Mouse (Mus musculus): ENCODE data around the gene Gm20388. TPM values are rescaled to one million over a fixed set of nuclear protein-coding genes. Genes with fewer than 3 reads are reported as not detected.
"Not testable (repeated sequence)": the region's sequence is repeated elsewhere in the genome, so short reads cannot be mapped to it uniquely, and the experiment has no call there.

The Gm20388 gene
- polyA plus RNA-seq, 1 experiment from 2014 or later = not detected

DNA sequence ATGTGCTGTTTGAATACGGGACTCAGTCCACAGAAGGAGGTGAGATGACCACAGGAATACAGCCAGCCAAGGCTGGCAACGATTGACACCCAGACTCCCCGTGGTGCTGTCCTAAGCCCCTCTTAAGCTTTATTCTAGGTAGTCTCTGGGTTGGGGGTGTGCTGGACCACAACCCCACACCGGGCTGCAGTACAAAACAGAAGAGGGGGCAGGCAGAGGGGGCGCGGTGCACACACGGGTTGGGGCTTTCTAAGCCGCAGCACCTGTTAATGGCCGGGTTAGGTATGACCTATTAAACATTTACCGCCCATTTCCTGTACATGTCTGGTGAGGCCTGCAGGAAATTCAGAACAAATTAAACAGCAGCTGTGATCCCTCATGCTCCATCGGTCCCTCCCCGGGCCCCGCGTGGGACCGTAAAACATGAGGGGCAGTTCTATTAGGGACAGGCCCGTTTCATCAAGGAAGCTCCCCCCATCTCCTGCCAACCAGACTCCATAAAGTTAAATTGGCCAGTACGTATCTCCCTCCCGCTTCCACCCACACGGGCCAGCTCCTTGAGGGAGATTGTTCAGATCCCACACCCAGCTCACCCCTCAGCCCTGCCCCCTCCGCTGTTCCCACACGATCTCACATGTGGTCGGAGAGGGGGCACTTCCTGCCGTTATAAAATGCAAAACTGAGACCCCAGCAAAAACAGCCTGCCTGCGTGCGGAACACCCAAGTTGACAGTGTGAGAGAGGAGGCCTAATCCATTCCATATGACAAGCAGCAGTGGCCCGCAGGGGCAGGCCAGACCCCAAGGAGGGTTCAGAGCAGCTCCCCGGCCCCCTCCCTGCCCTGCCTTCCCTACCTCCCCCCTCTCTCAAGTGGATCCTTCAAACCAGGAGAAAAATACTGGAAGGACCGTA lies 1390.1 kb downstream of the Gm20388 start:
- WGBS = 8% methylated on average over 28 of the region's 28 CpGs

DNA sequence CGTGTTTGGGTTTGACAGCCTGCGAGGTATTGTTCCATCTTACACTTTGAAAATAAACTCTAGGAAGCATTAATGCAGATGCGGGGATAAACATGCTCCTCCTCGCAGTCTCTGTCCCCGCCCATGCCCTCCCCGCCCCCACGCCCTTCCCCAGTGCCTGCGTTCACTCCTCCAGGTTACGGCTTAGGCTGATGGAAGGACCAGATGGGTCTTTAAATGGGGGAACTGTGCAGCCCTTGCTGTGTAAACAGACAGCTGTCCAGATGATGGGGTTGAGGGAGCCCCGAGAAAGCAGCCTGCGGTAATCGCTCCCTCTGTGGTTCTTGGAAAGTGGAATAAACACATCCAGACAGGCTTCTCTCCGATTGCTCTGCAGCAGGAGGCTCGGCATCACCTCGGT lies 1390.8 kb downstream of the Gm20388 start:
- 0 out of 2 replicates have a peak, but pooled peaks cover 18% of the 10 kb centered on the region for H3K27me3 ChIP-seq
- H3K36me3 ChIP-seq = no peaks in the 10 kb centered on the region
- WGBS = 2% methylated on average over 15 of the region's 15 CpGs
- peak overlapping the region; percentile 7; the same call in 1 of the 2 replicates for H3K4me3 ChIP-seq
- no peaks in the 10 kb centered on the region for H3K9me3 ChIP-seq
- H3K9ac ChIP-seq = peak overlapping the region; percentile 4; the same call in 1 of the 2 replicates
- H3K27ac ChIP-seq = peak overlapping the region; percentile 92
- ATAC-seq (ENCODE audit: insufficient number of reproducible peaks, insufficient read depth, low FRiP score, low TSS enrichment) = peak; percentile 18; the same call in 1 of the 2 replicates
- peaks cover 57% of the 10 kb centered on the region for H3K4me1 ChIP-seq
- peak overlapping the region; percentile 46 for H3K4me2 ChIP-seq (replicated peaks)

More for the DNA sequence above, 1390.1 kb downstream of the Gm20388 start:
- Histone ChIP-seq H3K36me3 (no peaks in the 10 kb centered on the region), H3K27me3 (peaks cover 23% of the 10 kb centered on the region; the same call in 1 of the 2 replicates), H3K9me3 (no peaks in the 10 kb centered on the region), H3K4me2 (replicated peaks) (peak overlapping the region; percentile 46), H3K9ac (peak overlapping the region; percentile 33; the same call in 1 of the 2 replicates), H3K27ac (peak overlapping the region; percentile 92), H3K4me1 (peaks cover 60% of the 10 kb centered on the region), H3K4me3 (0 out of 2 replicates have a peak overlapping the region, but pooled peaks have one; percentile 7)
- ATAC-seq (ENCODE audit: insufficient number of reproducible peaks, insufficient read depth, low FRiP score, low TSS enrichment) = peak; percentile 78

DNA sequence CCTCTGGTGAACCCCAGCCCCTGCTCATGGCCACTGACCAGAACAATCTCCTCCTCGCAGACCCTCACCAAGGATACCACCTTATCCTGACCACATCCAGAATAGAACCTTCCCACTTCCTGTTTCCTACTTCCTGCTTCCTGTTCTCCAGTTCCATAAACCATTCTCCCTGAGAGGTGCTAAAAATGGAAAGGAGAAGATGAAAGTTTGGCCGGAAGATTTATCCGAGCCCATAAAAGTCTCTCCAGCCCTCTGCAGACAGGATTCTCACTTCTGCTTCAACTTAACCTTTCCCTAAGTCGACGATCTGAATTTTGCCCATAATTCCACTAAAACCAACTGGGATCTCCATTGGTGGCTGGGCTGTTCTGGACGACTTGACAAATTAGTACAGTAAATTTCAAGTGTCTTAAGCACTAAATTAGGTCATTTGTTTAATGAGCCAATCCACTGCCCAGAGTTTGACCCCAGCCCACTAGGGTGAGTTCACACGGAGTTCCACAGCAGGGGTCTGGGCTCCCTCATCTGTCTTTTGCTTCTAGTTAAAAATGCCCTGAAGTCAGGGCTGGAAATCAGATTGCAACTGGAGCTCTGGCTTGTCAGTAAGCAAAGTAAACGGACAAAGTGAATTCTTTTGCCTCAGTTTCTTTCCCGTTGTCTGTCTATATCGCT lies 1391.5 kb downstream of the Gm20388 start:
- no peak for ATAC-seq (ENCODE audit: insufficient number of reproducible peaks, insufficient read depth, low FRiP score, low TSS enrichment)
- H3K9ac ChIP-seq = 0 out of 2 replicates have a peak overlapping the region, but pooled peaks have one; percentile 4
- no peaks in the 10 kb centered on the region for H3K9me3 ChIP-seq
- peaks cover 57% of the 10 kb centered on the region for H3K4me1 ChIP-seq
- WGBS = 46% methylated on average over 10 of the region's 10 CpGs
- H3K27me3 ChIP-seq = 0 out of 2 replicates have a peak, but pooled peaks cover 18% of the 10 kb centered on the region
- H3K4me3 ChIP-seq = 0 out of 2 replicates have a peak overlapping the region, but pooled peaks have one; percentile 7
- no peaks in the 10 kb centered on the region for H3K36me3 ChIP-seq
- peak overlapping the region; percentile 92 for H3K27ac ChIP-seq
- H3K4me2 ChIP-seq (replicated peaks) = peak overlapping the region; percentile 46

GRCm38 (mm10) chr8:121307723-121308122 lies 1397.1 kb downstream of the Gm20388 start:
- peaks cover 35% of the 10 kb centered on the region for H3K4me1 ChIP-seq
- H3K27ac ChIP-seq = no peak overlapping the region
- H3K4me2 ChIP-seq (replicated peaks) = no peak overlapping the region
- no peaks in the 10 kb centered on the region for H3K36me3 ChIP-seq
- 0 out of 2 replicates have a peak, but pooled peaks cover 8% of the 10 kb centered on the region for H3K27me3 ChIP-seq
- no peaks in the 10 kb centered on the region for H3K9me3 ChIP-seq
- no peak for ATAC-seq (ENCODE audit: insufficient number of reproducible peaks, insufficient read depth, low FRiP score, low TSS enrichment)
- H3K4me3 ChIP-seq = no peak overlapping the region
- 95% methylated on average over 7 of the region's 7 CpGs for WGBS
- H3K9ac ChIP-seq = no peak overlapping the region

DNA sequence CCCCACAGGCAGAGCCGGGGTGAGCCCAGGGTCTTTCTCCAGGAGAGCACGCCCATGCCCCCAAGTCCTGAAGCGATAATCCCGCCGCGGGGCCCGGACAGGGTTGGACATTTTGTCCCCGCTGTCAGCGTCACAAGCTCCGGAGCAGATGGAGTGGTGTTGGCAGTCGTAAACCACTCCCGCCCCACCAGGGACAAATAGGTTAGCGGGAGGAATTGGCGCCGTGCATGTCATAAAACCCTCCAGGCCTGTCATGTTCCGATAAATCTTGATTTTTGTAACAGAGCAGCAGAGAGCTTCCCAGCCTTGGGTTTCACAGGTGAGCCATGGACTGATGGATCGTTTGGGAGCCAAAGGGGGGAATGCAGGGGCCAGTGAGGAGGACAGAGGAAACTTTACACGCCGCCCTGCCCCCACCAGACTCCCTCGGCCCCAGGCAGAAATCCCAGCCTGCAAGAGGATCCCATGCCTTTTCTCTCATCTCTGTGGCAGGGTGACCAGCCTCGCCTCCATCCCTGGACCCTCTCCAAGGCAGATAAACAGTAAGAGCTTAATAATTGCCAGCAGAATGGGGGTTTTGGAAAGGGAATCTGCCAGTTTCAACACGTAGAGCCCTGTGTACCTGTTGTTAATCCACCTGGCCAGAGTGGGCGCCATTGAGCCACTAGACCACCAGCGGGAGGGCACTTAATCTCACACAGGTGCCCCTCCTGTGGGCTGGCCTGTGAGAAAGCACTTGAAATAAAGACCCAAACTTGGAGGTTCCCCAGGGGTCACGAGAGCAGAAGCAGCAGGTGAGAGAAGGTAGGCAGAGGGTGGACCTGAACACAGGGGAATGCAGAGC lies 1400.6 kb downstream of the Gm20388 start:
- Histone ChIP-seq H3K27ac (peak overlapping the region; percentile 26), H3K4me2 (replicated peaks) (peak overlapping the region; percentile 19), H3K27me3 (0 out of 2 replicates have a peak, but pooled peaks cover 3% of the 10 kb centered on the region), H3K9me3 (no peaks in the 10 kb centered on the region), H3K4me1 (peaks cover 22% of the 10 kb centered on the region), H3K36me3 (no peaks in the 10 kb centered on the region), H3K4me3 (no peak overlapping the region), H3K9ac (no peak overlapping the region)
- ATAC-seq (ENCODE audit: insufficient number of reproducible peaks, insufficient read depth, low FRiP score, low TSS enrichment) = no peak
- WGBS = 20% methylated on average over 25 of the region's 25 CpGs

- H3K36me3 ChIP-seq = no peaks in the 10 kb centered on the region
- 58% methylated on average over 6 of the region's 6 CpGs for WGBS
- 0 out of 2 replicates have a peak, but pooled peaks cover 3% of the 10 kb centered on the region for H3K27me3 ChIP-seq
- H3K27ac ChIP-seq = no peak overlapping the region
- no peak overlapping the region for H3K4me3 ChIP-seq
- H3K9ac ChIP-seq = no peak overlapping the region
- peaks cover 11% of the 10 kb centered on the region for H3K4me1 ChIP-seq
- H3K9me3 ChIP-seq = no peaks in the 10 kb centered on the region
- no peak overlapping the region for H3K4me2 ChIP-seq (replicated peaks)
- ATAC-seq (ENCODE audit: insufficient number of reproducible peaks, insufficient read depth, low FRiP score, low TSS enrichment) = no peak
Measured at GRCm38 (mm10) chr8:121313458-121313857, 1402.8 kb downstream of the Gm20388 start.

DNA sequence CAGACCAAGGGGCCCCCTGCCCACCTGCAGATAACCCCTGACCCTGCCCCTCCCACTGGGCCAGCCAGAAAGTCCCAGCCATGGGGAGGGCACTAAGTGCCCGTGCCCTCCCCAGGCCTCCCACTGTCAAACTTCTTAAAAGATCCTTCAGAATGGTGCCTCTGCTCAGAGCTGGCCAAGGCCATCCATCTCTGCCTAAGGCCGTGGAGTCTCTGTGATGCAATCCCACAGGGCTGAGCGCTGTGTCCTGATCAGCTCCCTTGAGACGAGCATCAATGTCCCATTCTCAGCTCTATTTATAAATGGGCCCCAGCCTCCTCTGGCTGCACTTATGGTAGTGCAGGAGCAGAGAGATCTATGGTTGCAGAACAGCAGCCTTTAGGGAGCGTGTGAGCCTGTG lies 1403.4 kb downstream of the Gm20388 start:
- no peak overlapping the region for H3K9ac ChIP-seq
- ATAC-seq (ENCODE audit: insufficient number of reproducible peaks, insufficient read depth, low FRiP score, low TSS enrichment) = no peak
- 72% methylated on average over 5 of the region's 5 CpGs for WGBS
- no peak overlapping the region for H3K27ac ChIP-seq
- peaks cover 11% of the 10 kb centered on the region for H3K4me1 ChIP-seq
- no peak overlapping the region for H3K4me3 ChIP-seq
- H3K4me2 ChIP-seq (replicated peaks) = no peak overlapping the region
- no peaks in the 10 kb centered on the region for H3K9me3 ChIP-seq
- 0 out of 2 replicates have a peak, but pooled peaks cover 3% of the 10 kb centered on the region for H3K27me3 ChIP-seq
- H3K36me3 ChIP-seq = no peaks in the 10 kb centered on the region

- 0 out of 2 replicates have a peak, but pooled peaks cover 3% of the 10 kb centered on the region for H3K27me3 ChIP-seq
- H3K4me2 ChIP-seq (replicated peaks) = no peak overlapping the region
- WGBS = 39% methylated on average over 3 of the region's 3 CpGs
- no peaks in the 10 kb centered on the region for H3K36me3 ChIP-seq
- no peak overlapping the region for H3K9ac ChIP-seq
- no peak overlapping the region for H3K4me3 ChIP-seq
- no peak for ATAC-seq (ENCODE audit: insufficient number of reproducible peaks, insufficient read depth, low FRiP score, low TSS enrichment)
- H3K27ac ChIP-seq = no peak overlapping the region; the same call in 1 of the 2 replicates
- H3K4me1 ChIP-seq = peaks cover 9% of the 10 kb centered on the region
- H3K9me3 ChIP-seq = no peaks in the 10 kb centered on the region
Measured at GRCm38 (mm10) chr8:121315569-121315968, 1404.9 kb downstream of the Gm20388 start.

GRCm38 (mm10) chr8:121316009-121316408 lies 1405.4 kb downstream of the Gm20388 start:
- H3K9ac ChIP-seq = no peak overlapping the region
- no peak overlapping the region; the same call in 1 of the 2 replicates for H3K27ac ChIP-seq
- no peak overlapping the region for H3K4me3 ChIP-seq
- no peak overlapping the region for H3K4me2 ChIP-seq (replicated peaks)
- no peaks in the 10 kb centered on the region for H3K36me3 ChIP-seq
- 0 out of 2 replicates have a peak, but pooled peaks cover 3% of the 10 kb centered on the region for H3K27me3 ChIP-seq
- ATAC-seq (ENCODE audit: insufficient number of reproducible peaks, insufficient read depth, low FRiP score, low TSS enrichment) = no peak
- H3K4me1 ChIP-seq = peaks cover 5% of the 10 kb centered on the region
- 63% methylated on average over 18 of the region's 18 CpGs for WGBS
- H3K9me3 ChIP-seq = no peaks in the 10 kb centered on the region

GRCm38 (mm10) chr8:121318756-121319155 lies 1408.1 kb downstream of the Gm20388 start:
- not testable (repeated sequence) for H3K4me3 ChIP-seq; H3K9ac ChIP-seq; ATAC-seq (ENCODE audit: insufficient number of reproducible peaks, insufficient read depth, low FRiP score, low TSS enrichment); H3K36me3 ChIP-seq; H3K4me2 ChIP-seq (replicated peaks); H3K9me3 ChIP-seq; H3K27ac ChIP-seq; H3K4me1 ChIP-seq; H3K27me3 ChIP-seq
- WGBS = 40% methylated on average over 1 of the region's 19 CpGs

DNA sequence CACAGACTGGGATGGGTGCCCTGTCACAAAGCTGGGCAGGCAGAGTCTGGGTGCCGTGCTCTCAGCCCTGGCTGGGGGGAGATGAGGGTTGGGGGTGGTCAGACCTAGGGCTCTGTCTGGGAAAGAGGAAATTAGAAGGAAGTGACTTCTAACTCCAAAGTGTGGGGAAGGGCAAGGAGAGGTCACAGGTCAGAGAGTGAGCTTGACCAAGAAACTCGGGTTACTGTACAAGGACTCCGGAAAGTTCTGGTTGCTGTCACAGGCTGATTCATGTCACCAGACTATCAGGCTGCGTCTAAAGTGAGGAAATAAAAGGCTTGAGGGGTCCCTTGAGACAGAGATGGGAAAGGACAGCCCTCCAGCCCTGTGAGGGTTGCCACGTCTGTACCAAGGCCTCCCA lies 1408.8 kb downstream of the Gm20388 start:
- 33% methylated on average over 5 of the region's 5 CpGs for WGBS
- H3K27me3 ChIP-seq = no peaks in the 10 kb centered on the region
- no peaks in the 10 kb centered on the region for H3K36me3 ChIP-seq
- H3K4me1 ChIP-seq = no peaks in the 10 kb centered on the region
- H3K4me3 ChIP-seq = no peak overlapping the region
- no peak overlapping the region for H3K4me2 ChIP-seq (replicated peaks)
- H3K27ac ChIP-seq = no peak overlapping the region
- no peak overlapping the region for H3K9ac ChIP-seq
- H3K9me3 ChIP-seq = no peaks in the 10 kb centered on the region
- ATAC-seq (ENCODE audit: insufficient number of reproducible peaks, insufficient read depth, low FRiP score, low TSS enrichment) = no peak
